Mouse (Mus musculus): ENCODE data around the gene Kl. TPM values are rescaled to one million over a fixed set of nuclear protein-coding genes. Genes with fewer than 3 reads are reported as not detected.

The Kl gene
- polyA plus RNA-seq, 1 experiment from 2014 or later, result 0.13 TPM

- H3K36me3 ChIP-seq (ENCODE audit: control insufficient read depth, insufficient read depth, low read length), result no peaks in the 10 kb centered on the region
- H3K4me1 ChIP-seq (ENCODE audit: control insufficient read depth, insufficient read depth, low read length), result peaks cover 18% of the 10 kb centered on the region; the same call in 1 of the 2 replicates
- H3K9me3 ChIP-seq (ENCODE audit: control insufficient read depth, low read depth, low read length), result no peaks in the 10 kb centered on the region
- no peak overlapping the region for H3K9ac ChIP-seq (replicated peaks; ENCODE audit: low read depth, low read length)
- H3K27ac ChIP-seq (ENCODE audit: low read length), result peak overlapping the region; percentile 83
- H3K4me2 ChIP-seq (replicated peaks; ENCODE audit: low read depth, low read length), result 0 out of 2 replicates have a peak overlapping the region, but pooled peaks have one; percentile 6
- no peaks in the 10 kb centered on the region for H3K27me3 ChIP-seq (ENCODE audit: control insufficient read depth, insufficient read depth, low read length)
- no peak overlapping the region for H3K4me3 ChIP-seq (ENCODE audit: low read depth, low read length)
- ATAC-seq (ENCODE audit: insufficient number of reproducible peaks, insufficient read depth, low FRiP score, low read depth), result peak; percentile 61; the same call in 1 of the 2 replicates
- WGBS, result 6% methylated on average over 8 of the region's 8 CpGs
Measured at GRCm38 (mm10) chr5:151023461-151023860, 71.1 kb downstream of the Kl start.

- H3K27ac ChIP-seq (ENCODE audit: low read length), result peak overlapping the region; percentile 83; the same call in 1 of the 2 replicates
Measured at GRCm38 (mm10) chr5:151024483-151024882, 72.1 kb downstream of the Kl start.

GRCm38 (mm10) chr5:151026069-151026468 is 73.7 kb downstream of the Kl start:
- H3K4me2 ChIP-seq (replicated peaks; ENCODE audit: low read depth, low read length), result no peak overlapping the region
- H3K4me3 ChIP-seq (ENCODE audit: low read depth, low read length), result no peak overlapping the region
- H3K27me3 ChIP-seq (ENCODE audit: control insufficient read depth, insufficient read depth, low read length), result no peaks in the 10 kb centered on the region
- H3K27ac ChIP-seq (ENCODE audit: low read length), result no peak overlapping the region
- 78% methylated on average over 4 of the region's 4 CpGs for WGBS
- H3K9ac ChIP-seq (replicated peaks; ENCODE audit: low read depth, low read length), result no peak overlapping the region
- peaks cover 10% of the 10 kb centered on the region; the same call in 1 of the 2 replicates for H3K4me1 ChIP-seq (ENCODE audit: control insufficient read depth, insufficient read depth, low read length)
- no peaks in the 10 kb centered on the region for H3K36me3 ChIP-seq (ENCODE audit: control insufficient read depth, insufficient read depth, low read length)
- ATAC-seq (ENCODE audit: insufficient number of reproducible peaks, insufficient read depth, low FRiP score, low read depth), result no peak
- no peaks in the 10 kb centered on the region for H3K9me3 ChIP-seq (ENCODE audit: control insufficient read depth, low read depth, low read length)

More at GRCm38 (mm10) chr5:151024483-151024882, 72.1 kb downstream of the Kl start:
- Histone ChIP-seq H3K4me1 (ENCODE audit: control insufficient read depth, insufficient read depth, low read length) (peaks cover 12% of the 10 kb centered on the region; the same call in 1 of the 2 replicates), H3K4me3 (ENCODE audit: low read depth, low read length) (no peak overlapping the region), H3K9ac (replicated peaks; ENCODE audit: low read depth, low read length) (no peak overlapping the region), H3K36me3 (ENCODE audit: control insufficient read depth, insufficient read depth, low read length) (no peaks in the 10 kb centered on the region), H3K27me3 (ENCODE audit: control insufficient read depth, insufficient read depth, low read length) (no peaks in the 10 kb centered on the region), H3K4me2 (replicated peaks; ENCODE audit: low read depth, low read length) (no peak overlapping the region), H3K9me3 (ENCODE audit: control insufficient read depth, low read depth, low read length) (no peaks in the 10 kb centered on the region)
- ATAC-seq (ENCODE audit: insufficient number of reproducible peaks, insufficient read depth, low FRiP score, low read depth), result no peak
- 77% methylated on average over 2 of the region's 2 CpGs for WGBS

GRCm38 (mm10) chr5:151027171-151027570 is 74.8 kb downstream of the Kl start:
- Histone ChIP-seq H3K9ac (replicated peaks; ENCODE audit: low read depth, low read length) (no peak overlapping the region), H3K4me2 (replicated peaks; ENCODE audit: low read depth, low read length) (no peak overlapping the region), H3K27me3 (ENCODE audit: control insufficient read depth, insufficient read depth, low read length) (no peaks in the 10 kb centered on the region), H3K9me3 (ENCODE audit: control insufficient read depth, low read depth, low read length) (no peaks in the 10 kb centered on the region), H3K36me3 (ENCODE audit: control insufficient read depth, insufficient read depth, low read length) (no peaks in the 10 kb centered on the region), H3K4me1 (ENCODE audit: control insufficient read depth, insufficient read depth, low read length) (peaks cover 7% of the 10 kb centered on the region; the same call in 1 of the 2 replicates), H3K27ac (ENCODE audit: low read length) (no peak overlapping the region), H3K4me3 (ENCODE audit: low read depth, low read length) (no peak overlapping the region)
- WGBS, result 67% methylated on average over 7 of the region's 7 CpGs
- ATAC-seq (ENCODE audit: insufficient number of reproducible peaks, insufficient read depth, low FRiP score, low read depth), result no peak

GRCm38 (mm10) chr5:151028906-151029305 is 76.5 kb downstream of the Kl start:
- Histone ChIP-seq H3K4me2 (replicated peaks; ENCODE audit: low read depth, low read length) (no peak overlapping the region), H3K27ac (ENCODE audit: low read length) (no peak overlapping the region), H3K9ac (replicated peaks; ENCODE audit: low read depth, low read length) (no peak overlapping the region), H3K27me3 (ENCODE audit: control insufficient read depth, insufficient read depth, low read length) (no peaks in the 10 kb centered on the region), H3K4me1 (ENCODE audit: control insufficient read depth, insufficient read depth, low read length) (no peaks in the 10 kb centered on the region), H3K36me3 (ENCODE audit: control insufficient read depth, insufficient read depth, low read length) (no peaks in the 10 kb centered on the region), H3K4me3 (ENCODE audit: low read depth, low read length) (no peak overlapping the region), H3K9me3 (ENCODE audit: control insufficient read depth, low read depth, low read length) (no peaks in the 10 kb centered on the region; the same call in 1 of the 2 replicates)
- WGBS, result 66% methylated on average over 6 of the region's 6 CpGs
- no peak for ATAC-seq (ENCODE audit: insufficient number of reproducible peaks, insufficient read depth, low FRiP score, low read depth)

GRCm38 (mm10) chr5:151034715-151035512 is 82.5 kb downstream of the Kl start:
- Histone ChIP-seq H3K4me1 (ENCODE audit: control insufficient read depth, insufficient read depth, low read length) (no peaks in the 10 kb centered on the region), H3K4me3 (ENCODE audit: low read depth, low read length) (no peak overlapping the region), H3K9me3 (ENCODE audit: control insufficient read depth, low read depth, low read length) (no peaks in the 10 kb centered on the region; the same call in 1 of the 2 replicates), H3K27me3 (ENCODE audit: control insufficient read depth, insufficient read depth, low read length) (no peaks in the 10 kb centered on the region), H3K36me3 (ENCODE audit: control insufficient read depth, insufficient read depth, low read length) (peaks cover 11% of the 10 kb centered on the region; the same call in 1 of the 2 replicates), H3K9ac (replicated peaks; ENCODE audit: low read depth, low read length) (no peak overlapping the region), H3K27ac (ENCODE audit: low read length) (no peak overlapping the region), H3K4me2 (replicated peaks; ENCODE audit: low read depth, low read length) (no peak overlapping the region)
- ATAC-seq (ENCODE audit: insufficient number of reproducible peaks, insufficient read depth, low FRiP score, low read depth), result no peak
- 65% methylated on average over 9 of the region's 9 CpGs for WGBS

- Histone ChIP-seq H3K4me3 (ENCODE audit: low read depth, low read length) (no peak overlapping the region), H3K36me3 (ENCODE audit: control insufficient read depth, insufficient read depth, low read length) (peaks cover 25% of the 10 kb centered on the region), H3K4me2 (replicated peaks; ENCODE audit: low read depth, low read length) (no peak overlapping the region), H3K4me1 (ENCODE audit: control insufficient read depth, insufficient read depth, low read length) (no peaks in the 10 kb centered on the region), H3K27ac (ENCODE audit: low read length) (no peak overlapping the region), H3K9me3 (ENCODE audit: control insufficient read depth, low read depth, low read length) (no peaks in the 10 kb centered on the region; the same call in 1 of the 2 replicates), H3K9ac (replicated peaks; ENCODE audit: low read depth, low read length) (no peak overlapping the region), H3K27me3 (ENCODE audit: control insufficient read depth, insufficient read depth, low read length) (no peaks in the 10 kb centered on the region)
- ATAC-seq (ENCODE audit: insufficient number of reproducible peaks, insufficient read depth, low FRiP score, low read depth), result no peak
- 89% methylated on average over 7 of the region's 7 CpGs for WGBS
Measured at GRCm38 (mm10) chr5:151037871-151038270, 85.5 kb downstream of the Kl start.

GRCm38 (mm10) chr5:151042911-151043310 is 90.5 kb downstream of the Kl start:
- whole genome bisulfite sequencing, result 89% methylated on average over 5 of the region's 5 CpGs
- ATAC-seq (ENCODE audit: insufficient number of reproducible peaks, insufficient read depth, low FRiP score, low read depth), result no peak
- Histone ChIP-seq H3K4me1 (ENCODE audit: control insufficient read depth, insufficient read depth, low read length) (no peaks in the 10 kb centered on the region), H3K9ac (replicated peaks; ENCODE audit: low read depth, low read length) (no peak overlapping the region), H3K9me3 (ENCODE audit: control insufficient read depth, low read depth, low read length) (no peaks in the 10 kb centered on the region), H3K4me2 (replicated peaks; ENCODE audit: low read depth, low read length) (no peak overlapping the region), H3K4me3 (ENCODE audit: low read depth, low read length) (no peak overlapping the region), H3K36me3 (ENCODE audit: control insufficient read depth, insufficient read depth, low read length) (peaks cover 46% of the 10 kb centered on the region), H3K27me3 (ENCODE audit: control insufficient read depth, insufficient read depth, low read length) (no peaks in the 10 kb centered on the region), H3K27ac (ENCODE audit: low read length) (no peak overlapping the region)

Data from stomach, embryonic 14.5 days (tissue).